Mouse (Mus musculus): ENCODE measurements around the gene Sgca. TPM values are rescaled to one million over a fixed set of nuclear protein-coding genes. Genes with fewer than 3 reads are reported as not detected.

The Sgca gene
- polyA plus RNA-seq, 1 experiment from 2014 or later, result not detected

- Histone ChIP-seq H3K27me3 (ENCODE audit: insufficient read depth, low read length) (no peaks in the 10 kb centered on the region), H3K4me1 (ENCODE audit: insufficient read depth) (peaks cover 19% of the 10 kb centered on the region), H3K4me2 (no peak overlapping the region; the same call in 1 of the 2 replicates), H3K9ac (no peak overlapping the region), H3K36me3 (ENCODE audit: insufficient read depth) (no peaks in the 10 kb centered on the region), H3K27ac (ENCODE audit: low read depth) (no peak overlapping the region; the same call in 1 of the 2 replicates), H3K9me3 (ENCODE audit: low read depth, low read length) (no peaks in the 10 kb centered on the region), H3K4me3 (ENCODE audit: low read depth, low read length) (no peak overlapping the region)
- DNase-seq (peak; percentile 53), ATAC-seq (ENCODE audit: insufficient read depth) (no peak)
- WGBS, result 57% methylated on average over 6 of the region's 6 CpGs
- TF ChIP-seq CTCF (IDR thresholded peaks at IDR 0.05; ENCODE audit: low read depth), result no peak
Measured at GRCm38 (mm10) chr11:94917717-94918116, 58.4 kb downstream of the Sgca start.

- TF ChIP-seq CTCF (IDR thresholded peaks at IDR 0.05; ENCODE audit: low read depth), result no peak
- ATAC-seq (ENCODE audit: insufficient read depth), result peak; percentile 86
- no peaks in the 10 kb centered on the region for H3K27me3 ChIP-seq (ENCODE audit: insufficient read depth, low read length)
- no peak overlapping the region for H3K4me3 ChIP-seq (ENCODE audit: low read depth, low read length)
- H3K9ac ChIP-seq, result no peak overlapping the region
- H3K4me1 ChIP-seq (ENCODE audit: insufficient read depth), result peaks cover 19% of the 10 kb centered on the region
- no peaks in the 10 kb centered on the region for H3K9me3 ChIP-seq (ENCODE audit: low read depth, low read length)
- H3K36me3 ChIP-seq (ENCODE audit: insufficient read depth), result no peaks in the 10 kb centered on the region
- H3K27ac ChIP-seq (ENCODE audit: low read depth), result peak overlapping the region; percentile 67
- WGBS, result 15% methylated on average over 4 of the region's 4 CpGs
- peak overlapping the region; percentile 36; the same call in 1 of the 2 replicates for H3K4me2 ChIP-seq
- DNase-seq, result peak; percentile 86
Measured at GRCm38 (mm10) chr11:94916477-94916876, 59.6 kb downstream of the Sgca start.

DNA sequence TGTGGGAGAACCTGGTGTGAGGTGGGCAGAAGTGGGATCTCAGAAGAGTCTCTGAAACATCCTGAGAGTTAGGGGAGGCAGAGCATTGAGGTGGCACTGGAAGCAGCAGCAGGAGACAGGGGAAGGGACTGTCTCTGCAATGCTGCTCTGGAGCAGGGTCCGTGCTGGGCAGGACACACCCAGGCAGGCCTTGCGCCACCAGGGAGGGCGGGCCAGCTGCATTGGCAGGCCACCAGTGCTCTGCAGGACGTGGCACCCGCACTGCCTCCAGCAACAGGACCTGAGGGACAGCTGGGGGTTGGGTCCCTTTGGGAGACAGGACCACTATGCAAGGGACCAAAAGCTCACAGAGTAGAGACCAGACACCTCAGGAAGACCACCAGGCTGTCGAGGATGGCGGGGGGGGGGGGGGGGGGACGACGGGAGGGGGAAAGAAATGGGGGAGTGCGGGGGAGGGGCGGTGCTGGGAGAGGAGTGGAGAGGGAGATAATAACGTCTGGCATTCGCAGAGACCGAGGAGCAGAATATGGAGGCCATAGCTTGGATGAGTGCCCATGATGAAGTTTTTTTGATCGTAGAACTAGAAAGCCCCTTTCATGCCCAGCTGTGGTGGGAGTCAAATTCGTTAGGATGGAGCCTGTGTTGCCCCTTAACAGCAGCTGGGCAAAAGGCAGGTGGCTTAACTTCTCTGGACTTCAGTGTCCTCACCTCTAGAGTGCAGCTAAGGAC lies 60.3 kb downstream of the Sgca start:
- ATAC-seq (ENCODE audit: insufficient read depth), result peak; percentile 73
- H3K4me2 ChIP-seq, result peak overlapping the region; percentile 36

GRCm38 (mm10) chr11:94913302-94914090 lies 62.6 kb downstream of the Sgca start:
- no peaks in the 10 kb centered on the region for H3K9me3 ChIP-seq (ENCODE audit: low read depth, low read length)
- H3K27ac ChIP-seq (ENCODE audit: low read depth), result no peak overlapping the region
- no peak overlapping the region for H3K4me3 ChIP-seq (ENCODE audit: low read depth, low read length)
- ATAC-seq (ENCODE audit: insufficient read depth), result no peak
- TF ChIP-seq CTCF (IDR thresholded peaks at IDR 0.05; ENCODE audit: low read depth), result no peak
- no peak overlapping the region for H3K9ac ChIP-seq
- H3K27me3 ChIP-seq (ENCODE audit: insufficient read depth, low read length), result no peaks in the 10 kb centered on the region
- WGBS, result 70% methylated on average over 6 of the region's 6 CpGs
- no peaks in the 10 kb centered on the region for H3K36me3 ChIP-seq (ENCODE audit: insufficient read depth)
- no peak overlapping the region for H3K4me2 ChIP-seq
- DNase-seq, result no peak
- H3K4me1 ChIP-seq (ENCODE audit: insufficient read depth), result peaks cover 19% of the 10 kb centered on the region

More for the DNA sequence above, 60.3 kb downstream of the Sgca start:
- Histone ChIP-seq H3K27me3 (ENCODE audit: insufficient read depth, low read length) (no peaks in the 10 kb centered on the region), H3K36me3 (ENCODE audit: insufficient read depth) (no peaks in the 10 kb centered on the region), H3K9ac (peak overlapping the region; percentile 26; the same call in 1 of the 2 replicates), H3K9me3 (ENCODE audit: low read depth, low read length) (no peaks in the 10 kb centered on the region), H3K4me3 (ENCODE audit: low read depth, low read length) (no peak overlapping the region), H3K27ac (ENCODE audit: low read depth) (peak overlapping the region; percentile 70), H3K4me1 (ENCODE audit: insufficient read depth) (peaks cover 19% of the 10 kb centered on the region)
- DNase-seq, result peak; percentile 74
- TF ChIP-seq CTCF (IDR thresholded peaks at IDR 0.05; ENCODE audit: low read depth), result no peak
- 14% methylated on average over 10 of the region's 16 CpGs for WGBS

Other genes with a start within 250 kb of the Sgca start
- 0.20 and 0.21 TPM in 2 replicates for gene Cdc34b, start 234.5 kb downstream of the Sgca start, polyA plus RNA-seq (2014; fragmentation: Nextera tagmentation; extraction: Ambion mirVana)
- gene Tmem92, start 193.6 kb downstream of the Sgca start, polyA plus RNA-seq (2014; fragmentation: Nextera tagmentation; extraction: Ambion mirVana), result not detected in 2 replicates
- gene Col1a1, start 40.1 kb downstream of the Sgca start, polyA plus RNA-seq (2014; fragmentation: Nextera tagmentation; extraction: Ambion mirVana), result 1,035 and 1,062 TPM in 2 replicates
- gene Hils1, start 8.7 kb downstream of the Sgca start, polyA plus RNA-seq (2014; fragmentation: Nextera tagmentation; extraction: Ambion mirVana), result not detected in 2 replicates
- 13.0 and 14.3 TPM in 2 replicates for gene Ppp1r9b, start 14.7 kb upstream of the Sgca start, polyA plus RNA-seq (2014; fragmentation: Nextera tagmentation; extraction: Ambion mirVana)
- 22.7 and 24.5 TPM in 2 replicates for gene Samd14, start 33.6 kb upstream of the Sgca start, polyA plus RNA-seq (2014; fragmentation: Nextera tagmentation; extraction: Ambion mirVana)
- 24.5 and 27.4 TPM in 2 replicates for gene Pdk2, start 65.0 kb upstream of the Sgca start, polyA plus RNA-seq (2014; fragmentation: Nextera tagmentation; extraction: Ambion mirVana)
- gene Itga3, start 100.5 kb upstream of the Sgca start, polyA plus RNA-seq (2014; fragmentation: Nextera tagmentation; extraction: Ambion mirVana), result 27.1 and 28.4 TPM in 2 replicates
- gene Dlx3, start 143.8 kb upstream of the Sgca start, polyA plus RNA-seq (2014; fragmentation: Nextera tagmentation; extraction: Ambion mirVana), result 0.11 and 0.18 TPM in 2 replicates
- gene Dlx4, start 169.9 kb upstream of the Sgca start, polyA plus RNA-seq (2014; fragmentation: Nextera tagmentation; extraction: Ambion mirVana), result 0.31 and 0.57 TPM in 2 replicates